Mouse (Mus musculus): ENCODE data around the gene Dedd. TPM values are rescaled to one million over a fixed set of nuclear protein-coding genes. Genes with fewer than 3 reads are reported as not detected.
A peak's percentile ranks its signal among the peaks of the same experiment; 100 is the strongest.

The Dedd gene
- polyA plus RNA-seq, 1 experiment: 56.4 TPM

DNA sequence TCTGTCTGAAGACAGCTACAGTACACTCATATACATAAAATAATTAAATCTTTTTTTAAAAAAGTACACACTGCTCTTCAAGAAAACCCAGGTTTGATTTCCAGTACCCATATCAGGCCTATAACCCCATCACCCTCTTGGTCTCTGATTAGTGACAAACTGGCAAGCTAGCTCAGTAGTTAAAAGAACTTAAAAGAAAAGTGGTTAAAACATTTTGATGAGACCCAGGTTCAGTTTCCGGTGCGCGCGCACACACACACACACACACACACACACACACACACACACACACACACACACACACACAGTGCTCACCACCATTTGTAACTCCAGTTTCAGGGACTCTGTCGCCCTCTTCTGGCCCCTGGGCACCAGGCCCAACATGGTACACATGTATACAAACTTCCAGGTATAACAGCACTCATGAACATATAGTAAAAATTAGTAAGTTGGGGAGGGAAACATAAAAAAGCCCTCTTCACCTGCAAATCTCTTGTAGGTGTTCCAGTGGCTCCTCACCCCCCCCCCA lies 26.9 kb downstream of the Dedd start:
- no peak overlapping the region for H3K4me3 ChIP-seq (replicated peaks; ENCODE audit: insufficient read depth, low read depth, low read length)
- WGBS: 73% methylated on average over 5 of the region's 5 CpGs
- DNase-seq: no peak
- no peak overlapping the region for H3K27ac ChIP-seq (ENCODE audit: insufficient read depth, low read length)
- peaks cover 6% of the 10 kb centered on the region; the same call in 1 of the 2 replicates for H3K4me1 ChIP-seq (ENCODE audit: control insufficient read depth, insufficient read depth, low read length)
- H3K27me3 ChIP-seq (ENCODE audit: control insufficient read depth, insufficient read depth, low read length): no peaks in the 10 kb centered on the region
- TF ChIP-seq CTCF (IDR thresholded peaks at IDR 0.05; ENCODE audit: borderline replicate concordance, insufficient read depth, low read depth, low read length) (peak; percentile 54; the same call in 1 of the 2 replicates), POLR2A (IDR thresholded peaks at IDR 0.05; ENCODE audit: borderline replicate concordance, insufficient read depth, low read length) (no peak)

DNA sequence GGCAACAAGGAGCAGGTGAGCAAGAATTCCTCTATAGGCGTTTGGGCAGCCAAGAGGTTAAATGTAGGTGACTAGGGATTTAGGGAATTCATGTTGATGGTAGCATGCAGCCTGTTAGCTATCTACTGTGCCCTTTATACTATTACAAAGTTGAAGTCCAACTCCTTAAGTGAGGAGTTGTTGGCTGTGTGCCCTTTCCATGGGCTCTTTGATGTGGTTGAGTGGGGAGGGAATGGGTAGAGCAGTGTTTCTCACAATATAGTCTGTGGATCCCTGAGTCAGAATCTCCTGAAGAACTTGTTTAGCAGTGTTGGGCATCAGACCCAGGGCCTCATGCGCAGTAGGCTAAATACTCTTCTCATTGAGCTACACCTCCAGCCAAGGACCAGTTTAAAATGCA lies 27.9 kb downstream of the Dedd start:
- TF ChIP-seq CTCF (IDR thresholded peaks at IDR 0.05; ENCODE audit: borderline replicate concordance, insufficient read depth, low read depth, low read length) (no peak), POLR2A (IDR thresholded peaks at IDR 0.05; ENCODE audit: borderline replicate concordance, insufficient read depth, low read length) (no peak)
- no peak overlapping the region for H3K4me3 ChIP-seq (replicated peaks; ENCODE audit: insufficient read depth, low read depth, low read length)
- no peak for DNase-seq
- no peaks in the 10 kb centered on the region for H3K27me3 ChIP-seq (ENCODE audit: control insufficient read depth, insufficient read depth, low read length)
- H3K27ac ChIP-seq (ENCODE audit: insufficient read depth, low read length): no peak overlapping the region
- 89% methylated on average over 2 of the region's 2 CpGs for WGBS
- H3K4me1 ChIP-seq (ENCODE audit: control insufficient read depth, insufficient read depth, low read length): peaks cover 10% of the 10 kb centered on the region; the same call in 1 of the 2 replicates

DNA sequence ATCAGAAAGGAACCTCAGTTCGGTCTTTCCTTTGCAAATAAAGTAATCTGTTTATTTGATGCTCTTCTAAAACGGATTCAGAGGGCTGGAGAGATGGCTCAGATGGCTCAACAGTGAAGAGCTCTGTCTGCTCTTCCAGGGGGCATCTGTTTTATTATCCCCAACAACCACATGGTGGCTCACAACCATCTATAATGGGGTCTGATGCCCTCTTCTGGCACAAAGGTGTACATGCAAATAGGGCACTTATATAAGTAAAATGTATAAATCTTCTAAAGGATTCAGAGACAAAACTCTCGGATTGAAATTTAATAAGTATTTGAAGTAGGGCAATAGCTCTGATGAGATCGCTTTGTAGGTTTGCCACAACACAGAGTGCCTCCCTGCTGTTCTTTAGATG lies 29.5 kb downstream of the Dedd start:
- H3K4me3 ChIP-seq (replicated peaks; ENCODE audit: insufficient read depth, low read depth, low read length): no peak overlapping the region
- TF ChIP-seq POLR2A (IDR thresholded peaks at IDR 0.05; ENCODE audit: borderline replicate concordance, insufficient read depth, low read length) (no peak), CTCF (IDR thresholded peaks at IDR 0.05; ENCODE audit: borderline replicate concordance, insufficient read depth, low read depth, low read length) (peak; percentile 42; the same call in 1 of the 2 replicates)
- H3K27me3 ChIP-seq (ENCODE audit: control insufficient read depth, insufficient read depth, low read length): no peaks in the 10 kb centered on the region
- peak in 1 of 2 experiments; percentile 47 for DNase-seq
- peaks cover 12% of the 10 kb centered on the region; the same call in 1 of the 2 replicates for H3K4me1 ChIP-seq (ENCODE audit: control insufficient read depth, insufficient read depth, low read length)
- WGBS: 54% methylated on average over 4 of the region's 4 CpGs
- H3K27ac ChIP-seq (ENCODE audit: insufficient read depth, low read length): no peak overlapping the region

DNA sequence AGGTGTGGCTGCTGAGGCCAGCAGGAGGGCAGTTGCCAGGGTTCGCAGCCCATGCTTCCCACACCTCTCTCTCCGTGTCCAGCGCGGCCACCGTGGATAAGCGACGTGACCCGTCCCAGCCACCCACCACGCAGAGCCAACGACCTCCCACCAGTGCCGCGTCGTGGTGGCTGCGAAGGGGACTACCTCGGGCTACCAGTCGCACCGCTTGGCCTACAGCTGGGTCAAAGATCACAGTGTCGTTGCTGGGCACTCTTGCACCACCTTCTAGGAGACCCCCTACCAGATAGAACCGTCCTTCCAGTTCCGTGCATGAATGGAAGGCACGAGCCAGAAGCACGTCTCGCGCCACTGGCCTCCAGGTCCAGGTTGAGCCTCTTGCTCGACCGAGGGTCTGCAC lies 31.3 kb downstream of the Dedd start:
- H3K27ac ChIP-seq (ENCODE audit: insufficient read depth, low read length): peak overlapping the region; percentile 81
- H3K27me3 ChIP-seq (ENCODE audit: control insufficient read depth, insufficient read depth, low read length): no peaks in the 10 kb centered on the region
- TF ChIP-seq POLR2A (IDR thresholded peaks at IDR 0.05; ENCODE audit: borderline replicate concordance, insufficient read depth, low read length) (no peak), CTCF (IDR thresholded peaks at IDR 0.05; ENCODE audit: borderline replicate concordance, insufficient read depth, low read depth, low read length) (no peak)
- peak overlapping the region; percentile 82 for H3K4me3 ChIP-seq (replicated peaks; ENCODE audit: insufficient read depth, low read depth, low read length)
- peaks cover 12% of the 10 kb centered on the region; the same call in 1 of the 2 replicates for H3K4me1 ChIP-seq (ENCODE audit: control insufficient read depth, insufficient read depth, low read length)
- 5% methylated on average over 26 of the region's 26 CpGs for WGBS
- peak in 1 of 2 experiments; percentile 34 for DNase-seq

DNA sequence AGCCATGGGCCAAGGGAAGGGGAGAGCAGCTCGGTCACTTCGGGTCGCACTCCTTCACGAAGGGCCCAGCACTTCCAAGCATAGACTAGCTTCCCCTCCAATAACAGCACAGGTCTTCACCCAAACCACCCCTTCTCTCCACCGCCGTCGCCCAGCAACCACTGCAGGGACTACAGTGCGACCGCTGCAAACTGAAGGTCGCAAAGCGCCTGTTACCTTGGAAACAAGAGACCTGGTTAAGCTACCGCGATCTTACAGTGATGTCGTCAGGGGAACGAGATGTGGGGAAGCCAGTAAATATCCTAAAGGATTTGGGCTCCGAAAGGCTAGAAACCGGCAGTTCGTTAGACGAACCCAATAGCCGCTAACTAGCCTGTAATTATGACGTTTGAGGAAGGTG lies 31.7 kb downstream of the Dedd start, which contains the start of gene Klhdc9:
Gene Klhdc9, minus strand, starts transcription at position 143 of the 400 bp plus-strand sequence.
- Histone ChIP-seq H3K27ac (ENCODE audit: insufficient read depth, low read length) (peak within 1 kb of the TSS; percentile 81), H3K27me3 (ENCODE audit: control insufficient read depth, insufficient read depth, low read length) (no peaks in the 10 kb centered on the region), H3K4me1 (ENCODE audit: control insufficient read depth, insufficient read depth, low read length) (peaks cover 12% of the 10 kb centered on the region; the same call in 1 of the 2 replicates), H3K4me3 (replicated peaks; ENCODE audit: insufficient read depth, low read depth, low read length) (peak within 1 kb of the TSS; percentile 82)
- peak; percentile 81 to 86 for DNase-seq
- WGBS: 1% methylated on average over 21 of the region's 21 CpGs
- no peak for TF ChIP-seq CTCF (IDR thresholded peaks at IDR 0.05; ENCODE audit: borderline replicate concordance, insufficient read depth, low read depth, low read length)
- TF ChIP-seq POLR2A (IDR thresholded peaks at IDR 0.05; ENCODE audit: borderline replicate concordance, insufficient read depth, low read length): peak; percentile 78; the same call in 1 of the 2 replicates

DNA sequence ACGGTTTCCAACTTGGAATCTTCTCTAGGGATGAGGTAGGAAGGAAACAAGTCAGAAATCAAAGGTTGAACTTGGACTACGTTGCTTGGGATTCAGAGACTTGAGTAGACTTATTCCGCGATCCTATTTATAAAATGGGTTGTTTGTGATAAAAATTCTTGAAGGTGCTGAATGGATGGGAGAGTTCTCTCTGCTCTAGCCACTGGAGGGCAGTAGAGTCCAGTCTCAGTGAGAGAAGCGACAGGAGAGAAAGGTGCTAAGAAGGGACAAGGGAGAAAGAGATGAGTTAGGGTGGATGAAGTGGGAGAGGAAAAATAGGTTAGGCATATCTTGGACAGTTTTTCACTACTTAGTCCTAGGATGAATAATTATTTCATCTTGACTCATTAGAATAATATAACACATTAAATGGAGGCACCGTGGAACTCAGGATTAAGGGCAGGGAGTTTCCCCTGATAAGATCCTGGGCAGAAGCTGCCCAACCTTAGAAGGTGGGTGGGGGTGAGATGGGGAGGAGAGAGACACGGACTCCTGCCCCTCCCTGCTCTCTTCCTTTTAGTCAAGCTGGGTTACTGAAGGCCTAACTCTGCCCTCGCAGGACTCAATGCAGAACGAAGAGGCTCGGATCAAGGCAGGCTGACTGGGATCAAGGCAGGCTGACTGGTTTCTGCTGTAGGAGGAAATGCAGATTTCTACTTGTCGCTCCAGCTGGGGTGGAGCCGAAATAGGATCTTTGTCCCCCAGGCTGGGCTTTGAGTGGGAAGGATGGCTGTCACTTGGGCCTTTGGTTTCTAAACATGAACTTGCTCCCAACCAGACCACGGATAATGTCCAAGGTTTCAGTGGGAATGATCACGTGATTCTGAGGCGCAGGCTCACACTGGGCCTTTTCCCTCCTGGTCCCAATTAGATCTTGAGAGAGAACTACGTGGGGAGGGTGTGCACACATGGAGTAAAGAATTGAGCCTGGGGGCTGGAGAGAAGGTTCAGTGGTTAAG lies 32.5 kb downstream of the Dedd start:
- Histone ChIP-seq H3K27me3 (ENCODE audit: control insufficient read depth, insufficient read depth, low read length) (no peaks in the 10 kb centered on the region), H3K4me3 (replicated peaks; ENCODE audit: insufficient read depth, low read depth, low read length) (peak overlapping the region; percentile 82), H3K27ac (ENCODE audit: insufficient read depth, low read length) (peak overlapping the region; percentile 81), H3K4me1 (ENCODE audit: control insufficient read depth, insufficient read depth, low read length) (peaks cover 12% of the 10 kb centered on the region; the same call in 1 of the 2 replicates)
- peak; percentile 77 to 83 for DNase-seq
- TF ChIP-seq CTCF (IDR thresholded peaks at IDR 0.05; ENCODE audit: borderline replicate concordance, insufficient read depth, low read depth, low read length): peak; percentile 89
- TF ChIP-seq POLR2A (IDR thresholded peaks at IDR 0.05; ENCODE audit: borderline replicate concordance, insufficient read depth, low read length): peak; percentile 14; the same call in 1 of the 2 replicates
- WGBS: 23% methylated on average over 16 of the region's 16 CpGs

DNA sequence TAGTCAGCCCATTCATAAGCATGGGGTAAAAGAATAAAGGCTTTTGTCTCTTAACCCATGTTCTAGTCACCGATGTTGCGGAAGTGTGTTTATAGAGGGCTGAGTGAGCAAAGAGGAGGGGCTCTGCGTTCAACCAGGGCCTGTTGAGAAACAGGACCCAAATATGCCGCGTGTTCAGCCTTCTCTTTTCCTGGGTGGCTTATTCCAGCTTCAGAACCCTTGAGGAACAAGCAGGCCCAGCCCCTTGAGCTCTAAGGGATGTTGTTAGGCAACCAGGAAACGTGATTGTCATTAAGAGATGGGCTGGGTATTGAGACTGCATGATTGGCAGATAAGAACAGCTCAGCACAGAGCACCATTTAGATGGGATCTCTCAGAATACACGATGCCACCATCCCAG lies 37.0 kb downstream of the Dedd start:
- peaks cover 6% of the 10 kb centered on the region; the same call in 1 of the 2 replicates for H3K4me1 ChIP-seq (ENCODE audit: control insufficient read depth, insufficient read depth, low read length)
- TF ChIP-seq CTCF (IDR thresholded peaks at IDR 0.05; ENCODE audit: borderline replicate concordance, insufficient read depth, low read depth, low read length) (no peak), POLR2A (IDR thresholded peaks at IDR 0.05; ENCODE audit: borderline replicate concordance, insufficient read depth, low read length) (no peak)
- H3K27ac ChIP-seq (ENCODE audit: insufficient read depth, low read length): no peak overlapping the region
- no peak overlapping the region for H3K4me3 ChIP-seq (replicated peaks; ENCODE audit: insufficient read depth, low read depth, low read length)
- 62% methylated on average over 7 of the region's 7 CpGs for WGBS
- no peaks in the 10 kb centered on the region for H3K27me3 ChIP-seq (ENCODE audit: control insufficient read depth, insufficient read depth, low read length)
- no peak for DNase-seq

All from cerebellum, adult 2 months (tissue).